Mouse (Mus musculus) kidney, embryonic 16.5 days (tissue): ENCODE results near the gene Fibin. TPM values are rescaled to one million over a fixed set of nuclear protein-coding genes. Genes with fewer than 3 reads are reported as not detected.

Experiments
- ATAC-seq: fragments of 200-750 bp; cut with Nextera tagmentation; 2 replicates; pipeline ENCODE4 v1.8.0; 2017; ENCODE audit warnings: moderate TSS enrichment; ENCODE audit not compliant: low FRiP score, low TSS enrichment
- H3K27ac ChIP-seq: fragments of 300-500 bp; sonication (generic); 2 replicates; pipeline ENCODE4 v1.5.1; 2014; ENCODE audit warnings: low read length
- H3K27me3 ChIP-seq: fragments of 300-500 bp; sonication (generic); 2 replicates; pipeline ENCODE4 v1.6.1; 2014; ENCODE audit warnings: low read length, control low read depth, mixed read lengths; ENCODE audit not compliant: insufficient read depth
- H3K36me3 ChIP-seq: fragments of 300-500 bp; sonication (generic); 2 replicates; pipeline ENCODE4 v1.6.1; 2014; ENCODE audit warnings: low read length, control low read depth, mixed read lengths; ENCODE audit not compliant: insufficient read depth
- H3K4me1 ChIP-seq: fragments of 300-500 bp; sonication (generic); 2 replicates; pipeline ENCODE4 v1.6.1; 2014; ENCODE audit warnings: low read length, control low read depth, mixed read lengths; ENCODE audit not compliant: insufficient read depth
- H3K4me2 ChIP-seq: fragments of 300-500 bp; sonication (generic); replicated peaks from 2 replicates; pipeline ENCODE4 v1.6.1; 2014; ENCODE audit warnings: low read depth, low read length
- H3K4me3 ChIP-seq: fragments of 300-500 bp; sonication (generic); 2 replicates; pipeline ENCODE4 v1.5.1; 2014; ENCODE audit warnings: mild to moderate bottlenecking, low read length
- H3K9ac ChIP-seq: fragments of 300-500 bp; sonication (generic); replicated peaks from 2 replicates; pipeline ENCODE4 v1.6.1; 2014; ENCODE audit warnings: low read length
- H3K9me3 ChIP-seq: fragments of 300-500 bp; sonication (generic); 2 replicates; pipeline ENCODE4 v1.6.1; 2016; ENCODE audit warnings: low read length, control low read depth
- WGBS: fragments of 180-500 bp; shearing (Covaris S2); extraction: QIAGEN DNeasy Blood & Tissue Kit; methylation state at CpG from one replicate; pipeline ENCODE4 v1.1.7; 2014; 5-methylcytosine and 5-hydroxymethylcytosine counted together
- polyA plus RNA-seq: library from polyadenylated mRNA; unstranded; fragments of >200 nt; fragmentation: Nextera tagmentation; extraction: Ambion mirVana; gene quantifications from 2 replicates; pipeline ENCODE4 v1.2.1, GENCODE M21; 2015

Fibin gene
- polyA plus RNA-seq, 1 experiment from 2014 or later = 23.3 TPM

GRCm38 (mm10) chr2:110367382-110367887 is 4.5 kb upstream of the Fibin start:
- Histone ChIP-seq H3K27ac (no peak overlapping the region), H3K9ac (no peak overlapping the region), H3K36me3 (no peaks in the 10 kb centered on the region), H3K27me3 (0 out of 2 replicates have a peak, but pooled peaks cover under 1% of the 10 kb centered on the region), H3K4me3 (no peak overlapping the region), H3K4me1 (no peaks in the 10 kb centered on the region), H3K9me3 (no peaks in the 10 kb centered on the region), H3K4me2 (no peak overlapping the region)
- 58% methylated on average over 1 of the region's 1 CpGs for WGBS
- no peak for ATAC-seq

- no peak for ATAC-seq
- Histone ChIP-seq H3K27ac (no peak overlapping the region), H3K4me1 (peaks cover 5% of the 10 kb centered on the region; the same call in 1 of the 2 replicates), H3K36me3 (no peaks in the 10 kb centered on the region), H3K4me3 (no peak overlapping the region), H3K4me2 (no peak overlapping the region), H3K9ac (no peak overlapping the region), H3K9me3 (no peaks in the 10 kb centered on the region), H3K27me3 (peaks cover 4% of the 10 kb centered on the region; the same call in 1 of the 2 replicates)
Measured at GRCm38 (mm10) chr2:110365401-110365800, 2.4 kb upstream of the Fibin start.

- Histone ChIP-seq H3K27me3 (peaks cover 4% of the 10 kb centered on the region; the same call in 1 of the 2 replicates), H3K36me3 (no peaks in the 10 kb centered on the region), H3K4me2 (no peak overlapping the region), H3K4me3 (no peak overlapping the region), H3K4me1 (peaks cover 5% of the 10 kb centered on the region; the same call in 1 of the 2 replicates), H3K9ac (no peak overlapping the region), H3K9me3 (no peaks in the 10 kb centered on the region), H3K27ac (no peak overlapping the region)
- no peak for ATAC-seq
- 61% methylated on average over 3 of the region's 3 CpGs for WGBS
Measured at GRCm38 (mm10) chr2:110363855-110364254, 872 bp upstream of the Fibin start.

- H3K4me1 ChIP-seq = 0 out of 2 replicates have a peak, but pooled peaks cover 3% of the 10 kb centered on the region
- H3K9me3 ChIP-seq = no peaks in the 10 kb centered on the region
- H3K27me3 ChIP-seq = no peaks in the 10 kb centered on the region
- no peak for ATAC-seq
- no peak overlapping the region for H3K9ac ChIP-seq
- WGBS = 77% methylated on average over 5 of the region's 5 CpGs
- no peaks in the 10 kb centered on the region for H3K36me3 ChIP-seq
- H3K4me3 ChIP-seq = no peak overlapping the region
- no peak overlapping the region for H3K4me2 ChIP-seq
- no peak overlapping the region for H3K27ac ChIP-seq
Measured at GRCm38 (mm10) chr2:110353302-110353970, 9.5 kb downstream of the Fibin start.

GRCm38 (mm10) chr2:110351843-110352251 is 11.1 kb downstream of the Fibin start:
- Histone ChIP-seq H3K4me3 (no peak overlapping the region), H3K36me3 (no peaks in the 10 kb centered on the region), H3K27ac (no peak overlapping the region), H3K9ac (no peak overlapping the region), H3K27me3 (no peaks in the 10 kb centered on the region), H3K4me2 (no peak overlapping the region), H3K9me3 (no peaks in the 10 kb centered on the region), H3K4me1 (0 out of 2 replicates have a peak, but pooled peaks cover 3% of the 10 kb centered on the region)
- 64% methylated on average over 5 of the region's 5 CpGs for WGBS
- ATAC-seq = no peak

- no peaks in the 10 kb centered on the region for H3K27me3 ChIP-seq
- ATAC-seq = no peak
- no peak overlapping the region for H3K4me2 ChIP-seq
- H3K9me3 ChIP-seq = no peaks in the 10 kb centered on the region
- no peak overlapping the region for H3K4me3 ChIP-seq
- no peaks in the 10 kb centered on the region for H3K36me3 ChIP-seq
- no peak overlapping the region for H3K27ac ChIP-seq
- WGBS = 61% methylated on average over 1 of the region's 1 CpGs
- 0 out of 2 replicates have a peak, but pooled peaks cover 3% of the 10 kb centered on the region for H3K4me1 ChIP-seq
- H3K9ac ChIP-seq = no peak overlapping the region
Measured at GRCm38 (mm10) chr2:110351406-110351805, 11.6 kb downstream of the Fibin start.

- no peak overlapping the region for H3K9ac ChIP-seq
Measured at GRCm38 (mm10) chr2:110328953-110329352, 34.0 kb downstream of the Fibin start.

GRCm38 (mm10) chr2:110319949-110320348 is 43.0 kb downstream of the Fibin start:
- no peaks in the 10 kb centered on the region for H3K36me3 ChIP-seq
- no peaks in the 10 kb centered on the region for H3K4me1 ChIP-seq
- no peak overlapping the region for H3K9ac ChIP-seq
- H3K27me3 ChIP-seq = no peaks in the 10 kb centered on the region
- WGBS = 58% methylated on average over 4 of the region's 4 CpGs
- H3K4me2 ChIP-seq = no peak overlapping the region
- H3K9me3 ChIP-seq = no peaks in the 10 kb centered on the region
- no peak overlapping the region for H3K4me3 ChIP-seq
- no peak for ATAC-seq
- H3K27ac ChIP-seq = no peak overlapping the region

More at GRCm38 (mm10) chr2:110328953-110329352, 34.0 kb downstream of the Fibin start:
- Histone ChIP-seq H3K27ac (no peak overlapping the region), H3K4me2 (no peak overlapping the region), H3K4me1 (no peaks in the 10 kb centered on the region; the same call in 1 of the 2 replicates), H3K9me3 (no peaks in the 10 kb centered on the region), H3K4me3 (no peak overlapping the region), H3K27me3 (no peaks in the 10 kb centered on the region), H3K36me3 (no peaks in the 10 kb centered on the region)
- no peak for ATAC-seq

- no peaks in the 10 kb centered on the region for H3K36me3 ChIP-seq
- WGBS = 86% methylated on average over 1 of the region's 1 CpGs
- H3K27ac ChIP-seq = no peak overlapping the region
- H3K9me3 ChIP-seq = no peaks in the 10 kb centered on the region
- ATAC-seq = no peak
- H3K4me3 ChIP-seq = no peak overlapping the region
- H3K4me1 ChIP-seq = no peaks in the 10 kb centered on the region
- H3K4me2 ChIP-seq = no peak overlapping the region
- H3K27me3 ChIP-seq = no peaks in the 10 kb centered on the region
- H3K9ac ChIP-seq = no peak overlapping the region
Measured at GRCm38 (mm10) chr2:110319266-110319665, 43.7 kb downstream of the Fibin start.

GRCm38 (mm10) chr2:110318719-110319118 is 44.3 kb downstream of the Fibin start:
- Histone ChIP-seq H3K4me3 (no peak overlapping the region), H3K4me1 (no peaks in the 10 kb centered on the region), H3K9ac (no peak overlapping the region), H3K27me3 (no peaks in the 10 kb centered on the region), H3K4me2 (no peak overlapping the region), H3K9me3 (no peaks in the 10 kb centered on the region), H3K27ac (no peak overlapping the region), H3K36me3 (no peaks in the 10 kb centered on the region)
- no peak for ATAC-seq
- 89% methylated on average over 1 of the region's 1 CpGs for WGBS
